In the genomic region with DNA sequence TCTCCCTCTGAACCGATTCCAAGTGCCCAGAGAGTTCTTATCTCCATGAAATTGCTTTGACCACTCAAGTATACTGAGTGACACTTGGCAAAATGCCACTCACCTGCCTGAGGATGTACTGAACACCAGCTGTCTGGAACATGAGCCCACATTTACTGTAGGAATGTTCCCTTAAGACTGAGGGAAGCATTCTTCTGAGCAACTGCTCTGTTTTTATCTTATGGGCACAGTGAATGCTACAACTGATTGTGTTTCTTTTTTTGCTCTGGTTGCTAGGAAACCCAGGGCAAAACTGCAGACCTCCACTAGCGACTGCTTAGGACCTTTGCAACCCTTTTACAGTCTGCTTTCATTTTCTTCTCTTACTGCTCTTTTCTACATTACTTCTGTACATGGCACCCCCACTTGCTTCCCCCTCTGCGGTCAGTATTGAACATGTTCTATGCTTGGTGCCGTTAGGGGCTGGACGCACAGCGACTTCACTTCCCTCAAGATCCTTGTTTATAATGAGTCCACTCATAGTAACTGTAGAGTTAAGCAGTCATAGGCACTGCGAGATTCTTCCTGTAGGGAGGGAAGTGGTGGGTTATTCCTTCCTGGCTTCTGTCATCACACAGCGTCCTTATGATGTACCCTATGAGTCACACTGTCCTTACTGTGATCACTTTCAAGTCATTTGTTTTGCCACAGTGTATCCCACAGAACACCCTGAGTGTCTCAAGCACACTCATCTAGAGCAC, we compare ENCODE assay signal across 13 mouse cellular contexts. TPM values are rescaled to one million over a fixed set of nuclear protein-coding genes. Genes with fewer than 3 reads are reported as not detected.
A peak's percentile ranks its signal among the peaks of the same experiment; 100 is the strongest.
DNase-seq lines count a peak whose midpoint lies in the region; ATAC-seq and TF ChIP-seq lines count a peak whose summit lies in the region.
"Had no signal": no experiment of that assay in that cellular context is flagged by ENCODE, and none has a peak within 500 bp of the region (broad histone marks: within the 10 kb centered on the region; RNA-seq: fewer than 3 reads in every experiment).

No protein-coding gene starts in this region.

- peak overlapping the region; percentile 52 for H3K4me2 ChIP-seq in heart, embryonic 11.5 days
- H3K4me2 ChIP-seq in myocyte (ENCODE audit: low read depth), result peak overlapping the region; percentile 62

- peaks cover 7% of the 10 kb centered on the region for H3K4me1 ChIP-seq in heart, embryonic 11.5 days (ENCODE audit: control insufficient read depth, insufficient read depth, low read length)

- no peak for TF ChIP-seq POLR2A in myocyte (IDR thresholded peaks at IDR 0.05; ENCODE audit: insufficient read length, low read depth)

- no peak for ATAC-seq in heart, embryonic 11.5 days (replicated peaks; ENCODE audit: insufficient number of reproducible peaks, low FRiP score, low TSS enrichment)
- ATAC-seq: hindbrain, embryonic 16.5 days had no signal

- H3K4me3 ChIP-seq in heart, embryonic 11.5 days (ENCODE audit: low read depth, low read length), result no peak overlapping the region
- no peak overlapping the region for H3K4me3 ChIP-seq in myocyte
- no peak overlapping the region for H3K4me3 ChIP-seq in layer of hippocampus, adult 2 months

- H3K79me2 ChIP-seq in myocyte (ENCODE audit: control insufficient read depth, insufficient read depth), result no peaks in the 10 kb centered on the region

- H3K9me3 ChIP-seq in heart, embryonic 11.5 days (replicated peaks; ENCODE audit: control insufficient read depth, low read length), result no peaks in the 10 kb centered on the region

- no peak for TF ChIP-seq CTCF in layer of hippocampus, adult 2 months (conservative IDR thresholded peaks at IDR 0.05)

- no peak overlapping the region for H3ac ChIP-seq in myocyte (ENCODE audit: control insufficient read depth, insufficient read length)

- H3K36me3 ChIP-seq in heart, embryonic 11.5 days (ENCODE audit: control insufficient read depth, insufficient read depth, low read length), result no peaks in the 10 kb centered on the region
- H3K36me3 ChIP-seq in myocyte (ENCODE audit: control insufficient read depth, insufficient read depth), result no peaks in the 10 kb centered on the region

- H3K27me3 ChIP-seq in heart, embryonic 11.5 days (ENCODE audit: control insufficient read depth, insufficient read depth, low read length), result 0 out of 2 replicates have a peak, but pooled peaks cover 8% of the 10 kb centered on the region
- peaks cover 10% of the 10 kb centered on the region for H3K27me3 ChIP-seq in myocyte (ENCODE audit: control insufficient read depth, insufficient read depth, insufficient read length)

- no peak overlapping the region for H3K9ac ChIP-seq in heart, embryonic 11.5 days (ENCODE audit: low read depth, low read length)

- peak overlapping the region; percentile 71 for H3K27ac ChIP-seq in heart, embryonic 11.5 days (ENCODE audit: low read depth, low read length)
- no peak overlapping the region for H3K27ac ChIP-seq in layer of hippocampus, adult 2 months

- 40% methylated on average over 8 of the region's 8 CpGs for WGBS in heart, embryonic 11.5 days (ENCODE audit: insufficient replicate concordance)

- intact Hi-C loops in heart, postnatal 36 days (cut with DNase I), result no loop called here

- DNase-seq in heart, postnatal 36 days, result no peak
- peak; percentile 20 for DNase-seq in MN1 (ENCODE audit: low spot score)
- DNase-seq in induced T-regulatory cell, adult 2 months (ENCODE audit: low read depth), result peak; percentile 56
- no peak for DNase-seq in layer of hippocampus, adult 2 months (ENCODE audit: low spot score in 2 of 2)
- DNase-seq in yolk sac, embryonic 10.5 days (ENCODE audit: low spot score), result no peak
- no peak for DNase-seq in right cerebral cortex, postnatal 36 days (ENCODE audit: low spot score in 2 of 2)
- DNase-seq: cerebellum, adult 9-10 months had no signal

TF ChIP-seq in myocyte, 11 proteins besides CTCF, POLR2A, EP300 and RAD21:
- TF ChIP-seq TCF3 (IDR thresholded peaks at IDR 0.05; ENCODE audit: insufficient read length, low read depth) (peak; percentile 81), MYOD1 (IDR thresholded peaks at IDR 0.05; ENCODE audit: control insufficient read depth in 1 of 3, insufficient read length in 2 of 3, low read depth in 2 of 3) (peak; percentile 96 to 98 (median 97)), USF1 (IDR thresholded peaks at IDR 0.05; ENCODE audit: low read depth) (no peak), TCF12 (IDR thresholded peaks at IDR 0.05; ENCODE audit: insufficient read depth, poor library complexity, severe bottlenecking) (peak; percentile 89), MYOG (IDR thresholded peaks at IDR 0.05; ENCODE audit: control insufficient read depth in 1 of 3, insufficient read depth in 1 of 3, insufficient read length in 2 of 3, low read depth in 2 of 3) (peak in 2 of 3 experiments; percentile 72 to 96)

RNA-seq across cellular contexts. Expression of a gene that starts 0.9 kb away (rescaled TPM):
- polyA plus RNA-seq in heart, embryonic 11.5 days (2014; fragmentation: Nextera tagmentation; extraction: Ambion mirVana), result not detected in 2 replicates
- total RNA-seq in heart, postnatal 36 days (2021), result not detected
- not detected for polyA plus RNA-seq in myocyte (2012; fragmentation: generic; extraction: Trizol)
- total RNA-seq in layer of hippocampus, adult 2 months (2021), result not detected
- total RNA-seq: left cerebral cortex, postnatal 14 days had no signal
- polyA plus RNA-seq: hindbrain, embryonic 16.5 days; neural tube, embryonic 11.5 days; stomach, embryonic 14.5 days had no signal

RNA-seq across cellular contexts. Expression of a gene that starts 4.1 kb away (rescaled TPM):
- 27.0 and 29.4 TPM in 2 replicates for polyA plus RNA-seq in heart, embryonic 11.5 days (2014; fragmentation: Nextera tagmentation; extraction: Ambion mirVana)
- total RNA-seq in heart, postnatal 36 days (2021), result 10 to 100 TPM in 1 of 2 experiments, 1 to 10 TPM in 1; 9.1 to 14.4 TPM
- 11.4 TPM for polyA plus RNA-seq in myocyte (2012; fragmentation: generic; extraction: Trizol)
- 10 to 100 TPM; 13.8 to 17.9 TPM for total RNA-seq in layer of hippocampus, adult 2 months (2021)

RNA-seq across cellular contexts. Expression of a gene that starts 25.5 kb away (rescaled TPM):
- polyA plus RNA-seq in heart, embryonic 11.5 days (2014; fragmentation: Nextera tagmentation; extraction: Ambion mirVana), result 94.0 and 94.8 TPM in 2 replicates
- total RNA-seq in heart, postnatal 36 days (2021), result 100 to 1,000 TPM; 135 to 137 TPM
- 66.6 TPM for polyA plus RNA-seq in myocyte (2012; fragmentation: generic; extraction: Trizol)
- 100 to 1,000 TPM in 1 of 2 experiments, 10 to 100 TPM in 1; 97.5 to 104 TPM for total RNA-seq in layer of hippocampus, adult 2 months (2021)

Comparison
In these comparisons a context has a peak if more than half of its experiments do, and no peak if none do; other contexts are left out.
1. DNase-seq: peak in MN1 (single experiment) and induced T-regulatory cell, adult 2 months (single experiment); none in heart, postnatal 36 days (0 of 2), layer of hippocampus, adult 2 months (0 of 2), yolk sac, embryonic 10.5 days (single experiment) and right cerebral cortex, postnatal 36 days (0 of 2).